Mouse (Mus musculus) monocyte, adult 5-6 weeks (primary cell): ENCODE data around the gene Nr1i3. TPM values are rescaled to one million over a fixed set of nuclear protein-coding genes. Genes with fewer than 3 reads are reported as not detected.

Experiments
- ATAC-seq: fragments of 153-309, 156-312 bp; replicated peaks from 2 replicates; pipeline ENCODE4 v1.8.0; 2017; ENCODE audit warnings: mild to moderate bottlenecking; ENCODE audit not compliant: low TSS enrichment, insufficient number of reproducible peaks, severe bottlenecking, poor library complexity, low FRiP score
- total RNA-seq: library from RNA; stranded (forward); fragments of 200-1000, 200-491, 200-594 nt; gene quantifications from 3 replicates; pipeline ENCODE4 v1.2.3, GENCODE M21; 2017

Nr1i3 gene
- total RNA-seq, 1 experiment from 2014 or later: 0.86 TPM

DNA sequence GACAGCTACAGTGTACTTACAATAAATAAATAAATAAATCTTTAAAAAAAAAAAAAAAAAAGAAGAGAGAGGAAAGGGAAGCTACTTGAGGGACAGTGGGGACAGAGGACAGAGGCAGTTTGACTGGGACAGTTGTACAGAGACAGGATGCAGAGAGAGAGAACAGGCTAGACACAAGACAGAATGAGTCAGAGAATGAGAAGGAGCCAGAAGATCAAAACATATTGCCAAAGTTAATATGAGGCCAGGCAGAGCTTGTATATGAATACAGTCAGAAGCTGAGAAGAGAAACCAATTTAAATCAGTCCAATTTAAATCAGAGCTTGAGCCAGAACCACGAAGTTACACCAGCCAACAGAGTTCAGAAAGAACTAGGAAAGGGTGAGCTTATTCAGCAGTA lies 54.6 kb downstream of the Nr1i3 start:
- no peak for ATAC-seq

GRCm38 (mm10) chr1:171269848-171270572 lies 56.2 kb downstream of the Nr1i3 start, which contains the start of gene B4galt3:
B4galt3 (plus strand) TSS chr1:171270328.
- ATAC-seq: peak; percentile 89

Other genes starting within 250 kb of the Nr1i3 start
- 181 to 197 TPM (median 187 TPM) in 3 replicates for gene Fcgr2b, start 237.4 kb upstream of the Nr1i3 start, total RNA-seq
- 364 to 612 TPM (median 571 TPM) in 3 replicates for gene Fcgr4, start 195.1 kb upstream of the Nr1i3 start, total RNA-seq
- 270 to 442 TPM (median 434 TPM) in 3 replicates for gene Fcgr3, start 149.0 kb upstream of the Nr1i3 start, total RNA-seq
- gene Cfap126, start 100.1 kb upstream of the Nr1i3 start, total RNA-seq: 1.4 to 6.2 TPM (median 1.6 TPM) in 3 replicates
- 15.7 to 38.4 TPM (median 25.1 TPM) in 3 replicates for gene Sdhc, start 63.4 kb upstream of the Nr1i3 start, total RNA-seq
- gene Mpz, start 63.3 kb upstream of the Nr1i3 start, total RNA-seq: not detected in 3 replicates
- gene Pcp4l1, start 17.7 kb upstream of the Nr1i3 start, total RNA-seq: 0.29 to 2.0 TPM in 2 of 3 replicates, not detected in the other
- 5.0 to 10.2 TPM (median 9.3 TPM) in 3 replicates for gene Tomm40l, start 8.5 kb downstream of the Nr1i3 start, total RNA-seq
- not detected in 3 replicates for gene Apoa2, start 11.1 kb downstream of the Nr1i3 start, total RNA-seq
- gene Fcer1g, start 20.4 kb downstream of the Nr1i3 start, total RNA-seq: 875 to 1,050 TPM (median 955 TPM) in 3 replicates
- not detected in 3 replicates for gene Adamts4, start 36.5 kb downstream of the Nr1i3 start, total RNA-seq
- 172 to 231 TPM (median 231 TPM) in 3 replicates for gene Ndufs2, start 37.4 kb downstream of the Nr1i3 start, total RNA-seq
- 32.4 to 35.5 TPM (median 34.3 TPM) in 3 replicates for gene B4galt3, start 56.4 kb downstream of the Nr1i3 start, total RNA-seq
- gene Ppox, start 67.2 kb downstream of the Nr1i3 start, total RNA-seq: 9.2 to 14.2 TPM (median 11.1 TPM) in 3 replicates
- 8.1 to 12.6 TPM (median 11.2 TPM) in 3 replicates for gene Usp21, start 74.0 kb downstream of the Nr1i3 start, total RNA-seq
- gene Ufc1, start 81.1 kb downstream of the Nr1i3 start, total RNA-seq: 46.7 to 66.9 TPM (median 63.4 TPM) in 3 replicates
- 9.8 to 12.6 TPM (median 11.4 TPM) in 3 replicates for gene Dedd, start 115.2 kb downstream of the Nr1i3 start, total RNA-seq
- 35.1 to 41.2 TPM (median 36.1 TPM) in 3 replicates for gene Nit1, start 131.7 kb downstream of the Nr1i3 start, total RNA-seq
- gene Pfdn2, start 131.7 kb downstream of the Nr1i3 start, total RNA-seq: 26.8 to 86.9 TPM (median 34.0 TPM) in 3 replicates
- gene Klhdc9, start 146.8 kb downstream of the Nr1i3 start, total RNA-seq: not detected in 3 replicates
- 2.0 to 3.9 TPM (median 2.5 TPM) in 3 replicates for gene Nectin4, start 156.1 kb downstream of the Nr1i3 start, total RNA-seq
- 328 to 413 TPM (median 376 TPM) in 3 replicates for gene Arhgap30, start 175.0 kb downstream of the Nr1i3 start, total RNA-seq
- 91.6 to 117 TPM (median 94.5 TPM) in 3 replicates for gene Usf1, start 197.3 kb downstream of the Nr1i3 start, total RNA-seq
- gene Tstd1, start 204.9 kb downstream of the Nr1i3 start, total RNA-seq: 3.9 to 9.0 TPM (median 4.9 TPM) in 3 replicates
- 3.5 to 8.6 TPM (median 4.5 TPM) in 3 replicates for gene F11r, start 223.6 kb downstream of the Nr1i3 start, total RNA-seq